Mouse (Mus musculus): ENCODE data around the gene Gkn3. TPM values are rescaled to one million over a fixed set of nuclear protein-coding genes. Genes with fewer than 3 reads are reported as not detected.

The Gkn3 gene
- polyA plus RNA-seq, 1 experiment from 2014 or later, result 6.1 TPM

DNA sequence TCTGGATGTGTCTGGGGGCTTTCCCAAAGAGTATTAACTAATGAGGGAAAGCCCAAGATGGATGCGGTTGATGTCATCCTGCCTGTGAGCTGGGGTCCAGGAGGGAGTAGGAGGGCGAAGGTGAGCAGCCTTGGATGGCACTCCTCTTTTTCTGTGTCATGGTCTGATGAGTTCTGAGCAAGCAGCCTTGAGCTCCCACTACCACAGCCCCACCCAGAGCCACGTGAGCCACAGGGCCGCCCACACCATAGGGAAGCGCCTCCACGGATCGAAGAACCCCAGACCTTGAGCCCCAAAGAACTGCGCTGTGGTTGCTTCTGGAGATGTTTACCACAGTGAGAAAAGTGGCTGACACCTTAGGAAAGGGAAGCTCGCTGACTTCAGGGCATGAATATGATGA lies 6.0 kb upstream of the Gkn3 start:
- DNase-seq (ENCODE audit: low spot score), result no peak
- ATAC-seq, result no peak
- WGBS, result 90% methylated on average over 9 of the region's 9 CpGs

DNA sequence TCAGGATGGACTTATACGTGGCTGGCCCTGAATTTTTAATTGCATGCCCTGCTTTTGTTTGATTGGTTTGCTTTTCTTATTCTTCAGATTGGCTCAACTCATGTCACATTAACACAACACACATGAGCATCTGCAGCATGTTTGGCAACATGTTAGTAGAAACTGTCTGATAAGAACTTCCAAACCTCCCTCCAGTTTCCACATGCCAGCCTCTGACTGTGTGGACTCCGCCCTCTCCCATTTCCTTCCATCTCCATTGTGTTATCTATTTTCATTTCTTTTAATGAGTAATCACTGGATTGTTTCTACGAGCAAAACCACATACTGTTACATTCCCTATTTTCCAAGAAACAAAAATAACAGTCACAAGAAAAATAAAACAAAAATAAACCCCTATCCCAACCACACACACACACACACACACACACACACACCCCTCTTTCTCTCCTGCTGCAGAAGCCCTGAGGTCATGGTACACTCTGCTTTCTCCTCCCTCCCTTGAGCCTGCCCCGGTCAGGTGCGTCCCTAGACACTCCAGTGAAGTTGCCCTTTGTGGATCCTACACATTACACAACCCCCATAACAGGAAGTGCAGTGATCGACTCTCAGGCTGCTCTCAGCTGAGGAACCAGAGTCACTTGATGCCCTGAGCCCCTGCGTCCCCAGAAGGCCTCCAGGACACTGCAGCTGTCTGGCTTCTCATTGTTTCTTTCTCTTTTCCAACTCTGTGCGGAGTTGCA lies 4.9 kb upstream of the Gkn3 start:
- DNase-seq (ENCODE audit: low spot score) (peak; percentile 49), ATAC-seq (peak; percentile 81)
- Histone ChIP-seq H3K27ac (ENCODE audit: low read length) (no peak overlapping the region), H3K27me3 (replicated peaks; ENCODE audit: insufficient read depth, low read length) (no peaks in the 10 kb centered on the region), H3K9me3 (ENCODE audit: low read length) (no peaks in the 10 kb centered on the region), H3K9ac (replicated peaks; ENCODE audit: low read depth) (no peak overlapping the region), H3K4me3 (ENCODE audit: low read depth, low read length) (no peak overlapping the region), H3K36me3 (ENCODE audit: insufficient read depth, low read length) (no peaks in the 10 kb centered on the region), H3K4me2 (replicated peaks; ENCODE audit: low read depth, low read length) (no peak overlapping the region), H3K4me1 (ENCODE audit: insufficient read depth, low read depth, low read length) (no peaks in the 10 kb centered on the region)
- TF ChIP-seq CTCF (IDR thresholded peaks at IDR 0.05) (no peak), EP300 (IDR thresholded peaks at IDR 0.05) (no peak)
- 50% methylated on average over 8 of the region's 8 CpGs for WGBS

More for the DNA sequence above, 6.0 kb upstream of the Gkn3 start:
- TF ChIP-seq CTCF (IDR thresholded peaks at IDR 0.05), result no peak
- TF ChIP-seq EP300 (IDR thresholded peaks at IDR 0.05), result no peak
- H3K27ac ChIP-seq (ENCODE audit: low read length), result no peak overlapping the region
- H3K27me3 ChIP-seq (replicated peaks; ENCODE audit: insufficient read depth, low read length), result no peaks in the 10 kb centered on the region
- H3K4me1 ChIP-seq (ENCODE audit: insufficient read depth, low read depth, low read length), result no peaks in the 10 kb centered on the region
- no peaks in the 10 kb centered on the region for H3K9me3 ChIP-seq (ENCODE audit: low read length)
- H3K36me3 ChIP-seq (ENCODE audit: insufficient read depth, low read length), result no peaks in the 10 kb centered on the region
- H3K9ac ChIP-seq (replicated peaks; ENCODE audit: low read depth), result no peak overlapping the region
- no peak overlapping the region for H3K4me3 ChIP-seq (ENCODE audit: low read depth, low read length)
- no peak overlapping the region for H3K4me2 ChIP-seq (replicated peaks; ENCODE audit: low read depth, low read length)

DNA sequence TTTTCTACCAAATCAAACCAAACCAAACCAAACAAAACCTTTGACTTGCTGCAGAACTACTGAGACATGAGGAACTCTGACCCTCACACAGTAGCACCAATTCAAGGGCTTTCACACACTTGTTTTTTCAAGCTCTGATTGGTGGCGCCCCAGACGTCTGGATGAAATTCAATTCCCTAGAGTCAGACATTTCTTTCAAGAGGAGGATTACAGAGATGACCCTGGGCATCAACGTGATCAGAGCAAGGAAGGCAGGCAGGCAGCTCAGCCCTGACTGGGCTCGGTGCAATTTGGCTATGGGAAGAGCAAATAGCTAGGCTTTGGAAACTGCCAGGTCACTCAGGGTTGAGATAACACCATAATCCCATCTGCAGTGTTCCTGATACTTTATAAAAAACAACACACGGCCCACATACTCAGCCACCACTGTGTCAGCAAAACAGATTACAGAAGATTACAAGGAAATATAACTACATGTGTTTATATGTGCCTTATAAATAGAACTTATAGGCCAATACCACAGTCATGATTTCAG lies 787 bp upstream of the Gkn3 start:
- no peak for TF ChIP-seq CTCF (IDR thresholded peaks at IDR 0.05)
- no peak for TF ChIP-seq EP300 (IDR thresholded peaks at IDR 0.05)
- DNase-seq (ENCODE audit: low spot score) (no peak), ATAC-seq (no peak)
- Histone ChIP-seq H3K4me1 (ENCODE audit: insufficient read depth, low read depth, low read length) (peaks cover 3% of the 10 kb centered on the region; the same call in 1 of the 2 replicates), H3K4me3 (ENCODE audit: low read depth, low read length) (no peak overlapping the region), H3K27me3 (replicated peaks; ENCODE audit: insufficient read depth, low read length) (0 out of 2 replicates have a peak, but pooled peaks cover 4% of the 10 kb centered on the region), H3K36me3 (ENCODE audit: insufficient read depth, low read length) (no peaks in the 10 kb centered on the region), H3K9ac (replicated peaks; ENCODE audit: low read depth) (no peak overlapping the region), H3K4me2 (replicated peaks; ENCODE audit: low read depth, low read length) (no peak overlapping the region), H3K27ac (ENCODE audit: low read length) (no peak overlapping the region), H3K9me3 (ENCODE audit: low read length) (no peaks in the 10 kb centered on the region)
- 20% methylated on average over 5 of the region's 5 CpGs for WGBS

DNA sequence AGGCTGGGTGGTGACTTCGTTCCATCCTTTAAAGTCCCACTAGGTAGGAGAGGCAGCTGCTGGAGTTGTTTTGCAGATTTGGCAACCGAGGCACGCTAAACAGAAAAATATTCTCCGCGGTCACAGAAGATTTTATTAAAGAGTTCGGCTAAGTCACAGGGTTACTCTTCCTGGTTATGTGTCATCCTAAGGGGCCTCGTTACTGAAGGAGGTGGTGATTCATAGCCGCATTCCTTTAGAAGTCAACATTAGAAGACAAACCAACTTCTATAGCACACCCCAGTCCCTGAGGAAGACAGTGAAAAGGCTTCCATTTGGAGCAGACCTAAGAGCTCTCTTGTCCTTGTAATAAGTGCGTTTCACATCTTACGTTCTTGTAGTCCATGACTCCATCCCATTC lies 2.1 kb downstream of the Gkn3 start:
- 77% methylated on average over 10 of the region's 10 CpGs for WGBS
- no peak overlapping the region for H3K4me3 ChIP-seq (ENCODE audit: low read depth, low read length)
- no peak overlapping the region for H3K9ac ChIP-seq (replicated peaks; ENCODE audit: low read depth)
- no peak overlapping the region for H3K27ac ChIP-seq (ENCODE audit: low read length)
- H3K4me1 ChIP-seq (ENCODE audit: insufficient read depth, low read depth, low read length), result peaks cover 7% of the 10 kb centered on the region; the same call in 1 of the 2 replicates
- DNase-seq (ENCODE audit: low spot score) (no peak), ATAC-seq (no peak)
- H3K9me3 ChIP-seq (ENCODE audit: low read length), result no peaks in the 10 kb centered on the region
- H3K4me2 ChIP-seq (replicated peaks; ENCODE audit: low read depth, low read length), result no peak overlapping the region
- TF ChIP-seq EP300 (IDR thresholded peaks at IDR 0.05), result no peak
- TF ChIP-seq CTCF (IDR thresholded peaks at IDR 0.05), result no peak
- peaks cover 8% of the 10 kb centered on the region; the same call in 1 of the 2 replicates for H3K27me3 ChIP-seq (replicated peaks; ENCODE audit: insufficient read depth, low read length)
- H3K36me3 ChIP-seq (ENCODE audit: insufficient read depth, low read length), result no peaks in the 10 kb centered on the region

DNA sequence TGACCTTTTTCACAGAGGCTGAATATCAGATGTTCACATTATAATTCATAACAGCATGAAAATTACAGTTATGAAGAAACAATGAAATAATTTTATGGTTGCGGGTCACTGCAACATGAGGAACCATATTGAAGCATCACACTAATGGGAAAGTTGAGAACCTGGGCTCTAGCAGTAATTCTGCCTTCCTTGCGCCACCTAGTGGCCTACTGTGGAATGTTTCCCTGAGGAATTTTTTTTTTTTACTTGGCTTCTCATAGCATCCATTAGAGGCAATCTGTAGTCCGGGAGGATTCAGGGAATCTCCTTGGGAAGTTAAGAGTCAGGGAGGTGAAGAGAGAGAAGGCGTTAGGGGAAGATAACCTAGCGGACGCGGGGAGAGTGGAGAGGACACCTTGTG lies 2.5 kb downstream of the Gkn3 start:
- ATAC-seq (no peak), DNase-seq (ENCODE audit: low spot score) (peak; percentile 80)
- Histone ChIP-seq H3K4me1 (ENCODE audit: insufficient read depth, low read depth, low read length) (peaks cover 7% of the 10 kb centered on the region; the same call in 1 of the 2 replicates), H3K27me3 (replicated peaks; ENCODE audit: insufficient read depth, low read length) (peaks cover 8% of the 10 kb centered on the region; the same call in 1 of the 2 replicates), H3K4me3 (ENCODE audit: low read depth, low read length) (no peak overlapping the region), H3K9me3 (ENCODE audit: low read length) (no peaks in the 10 kb centered on the region), H3K36me3 (ENCODE audit: insufficient read depth, low read length) (no peaks in the 10 kb centered on the region), H3K9ac (replicated peaks; ENCODE audit: low read depth) (no peak overlapping the region), H3K27ac (ENCODE audit: low read length) (no peak overlapping the region), H3K4me2 (replicated peaks; ENCODE audit: low read depth, low read length) (no peak overlapping the region)
- 14% methylated on average over 7 of the region's 7 CpGs for WGBS
- TF ChIP-seq EP300 (IDR thresholded peaks at IDR 0.05), result no peak
- peak; percentile 91 for TF ChIP-seq CTCF (IDR thresholded peaks at IDR 0.05)

DNA sequence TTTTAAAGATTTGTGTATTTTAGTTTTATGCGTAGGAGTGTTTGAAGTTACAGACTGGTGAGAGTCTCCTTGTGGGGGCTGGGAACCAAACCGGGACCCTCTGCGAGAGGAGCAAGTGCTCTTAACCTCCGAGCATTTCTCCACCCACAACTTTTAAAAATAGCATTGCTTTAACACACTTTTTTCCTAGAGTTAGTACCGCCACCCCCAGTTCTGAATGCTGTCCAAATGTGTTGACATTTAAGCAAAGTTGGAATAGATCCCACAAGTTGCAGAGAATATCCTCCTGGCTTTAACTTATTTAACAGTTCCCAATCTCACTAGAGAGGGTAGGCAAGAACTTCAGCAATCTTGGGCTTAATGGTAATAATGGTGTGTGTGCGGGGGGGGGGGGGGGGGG lies 4.0 kb downstream of the Gkn3 start:
- DNase-seq (ENCODE audit: low spot score), result peak; percentile 51
- peaks cover 7% of the 10 kb centered on the region; the same call in 1 of the 2 replicates for H3K4me1 ChIP-seq (ENCODE audit: insufficient read depth, low read depth, low read length)
- H3K4me3 ChIP-seq (ENCODE audit: low read depth, low read length), result no peak overlapping the region
- H3K4me2 ChIP-seq (replicated peaks; ENCODE audit: low read depth, low read length), result peak overlapping the region; percentile 46; the same call in 1 of the 2 replicates
- 17% methylated on average over 5 of the region's 6 CpGs for WGBS
- H3K9me3 ChIP-seq (ENCODE audit: low read length), result no peaks in the 10 kb centered on the region
- no peak for TF ChIP-seq CTCF (IDR thresholded peaks at IDR 0.05)
- no peak for TF ChIP-seq EP300 (IDR thresholded peaks at IDR 0.05)
- H3K27me3 ChIP-seq (replicated peaks; ENCODE audit: insufficient read depth, low read length), result peaks cover 8% of the 10 kb centered on the region; the same call in 1 of the 2 replicates
- H3K27ac ChIP-seq (ENCODE audit: low read length), result no peak overlapping the region
- no peaks in the 10 kb centered on the region for H3K36me3 ChIP-seq (ENCODE audit: insufficient read depth, low read length)
- no peak overlapping the region for H3K9ac ChIP-seq (replicated peaks; ENCODE audit: low read depth)
- ATAC-seq, result no peak

Measured in lung, postnatal 0 days (tissue).